Mouse (Mus musculus) small intestine, adult 2 months (tissue): ENCODE results near the gene Gm19935.

Experiments used
- CTCF ChIP-seq: fragments of 200-500 bp; IDR thresholded peaks from 2 replicates; pipeline ENCODE4 v1.5.1; 2012; ENCODE audit warnings: low read depth, mild to moderate bottlenecking, control low read depth, inconsistent platforms, low read length, moderate library complexity, mixed read lengths; ENCODE audit not compliant: insufficient replicate concordance, insufficient read length; ENCODE audit errors: extremely low read depth
- POLR2A ChIP-seq: fragments of 200-500 bp; IDR thresholded peaks from 2 replicates; pipeline ENCODE4 v1.6.1; 2012; ENCODE audit warnings: low read depth, mild to moderate bottlenecking, control low read depth, inconsistent platforms, low read length, moderate library complexity

DNA sequence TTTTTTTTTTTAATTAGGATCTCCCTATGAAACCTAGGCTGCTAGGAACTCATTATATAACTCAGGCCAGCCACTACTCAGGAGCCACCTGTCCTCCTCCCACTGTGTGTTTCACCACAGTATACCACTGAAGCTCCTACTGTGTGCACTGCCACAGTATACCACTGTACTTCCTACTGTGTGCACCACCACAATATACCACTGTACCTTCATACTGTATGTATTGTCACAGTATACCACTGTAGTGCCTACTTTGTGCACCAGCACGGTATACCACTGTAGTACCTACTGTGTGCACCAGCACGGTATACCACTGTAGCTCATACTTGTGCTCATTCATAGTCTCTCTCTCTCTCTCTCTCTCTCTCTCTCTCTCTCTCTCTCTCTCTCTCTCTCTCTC, 40.9 kb upstream of the Gm19935 start:
- no peak for TF ChIP-seq CTCF
- TF ChIP-seq POLR2A: no peak
